Mouse (Mus musculus): ENCODE data around the gene Il15ra.

Gene Il15ra

GRCm38 (mm10) chr2:11778087-11778823, 73.2 kb downstream of the Il15ra start:
- DNase-seq (ENCODE audit: low read depth, low spot score), result peak; percentile 98
